ENCODE assay signal across 9 mouse cellular contexts in genomic region chr17:83219351-83220287, GRCm38 (mm10). TPM values are rescaled to one million over a fixed set of nuclear protein-coding genes. Genes with fewer than 3 reads are reported as not detected.
DNase-seq lines count a peak whose midpoint lies in the region; ATAC-seq and TF ChIP-seq lines count a peak whose summit lies in the region.
"Had no signal": no experiment of that assay in that cellular context is flagged by ENCODE, and none has a peak within 500 bp of the region (broad histone marks: within the 10 kb centered on the region; RNA-seq: fewer than 3 reads in every experiment).

No protein-coding gene starts in this region.

- H3K36me3 ChIP-seq in midbrain, embryonic 14.5 days (ENCODE audit: control insufficient read depth, insufficient read depth, low read length): 0 out of 2 replicates have a peak, but pooled peaks cover 3% of the 10 kb centered on the region
- H3K36me3 ChIP-seq in midbrain, embryonic 16.5 days (ENCODE audit: control insufficient read depth, insufficient read depth, low read length): no peaks in the 10 kb centered on the region
- H3K36me3 ChIP-seq in limb, embryonic 14.5 days (ENCODE audit: control insufficient read depth, insufficient read depth, low read length): peaks cover 27% of the 10 kb centered on the region
- peaks cover 12% of the 10 kb centered on the region for H3K36me3 ChIP-seq in stomach, embryonic 16.5 days (ENCODE audit: control insufficient read depth, insufficient read depth, low read length)

- no peak for TF ChIP-seq POLR2A in limb, embryonic 14.5 days (IDR thresholded peaks at IDR 0.05; ENCODE audit: borderline replicate concordance, extremely low read depth, insufficient read depth, insufficient read length)

- peaks cover 22% of the 10 kb centered on the region for H3K4me1 ChIP-seq in midbrain, embryonic 14.5 days (ENCODE audit: control insufficient read depth, insufficient read depth, low read length)
- H3K4me1 ChIP-seq in midbrain, embryonic 16.5 days (ENCODE audit: control insufficient read depth, insufficient read depth, low read length): peaks cover 20% of the 10 kb centered on the region
- peaks cover 31% of the 10 kb centered on the region for H3K4me1 ChIP-seq in limb, embryonic 14.5 days (ENCODE audit: control insufficient read depth, insufficient read depth, low read length)
- H3K4me1 ChIP-seq in stomach, embryonic 16.5 days (ENCODE audit: control insufficient read depth, insufficient read depth, low read length): peaks cover 50% of the 10 kb centered on the region

- H3K9me3 ChIP-seq in midbrain, embryonic 14.5 days (ENCODE audit: control insufficient read depth, low read length): no peaks in the 10 kb centered on the region
- H3K9me3 ChIP-seq in midbrain, embryonic 16.5 days (replicated peaks; ENCODE audit: control insufficient read depth, low read length, poor library complexity, severe bottlenecking): no peaks in the 10 kb centered on the region
- no peaks in the 10 kb centered on the region for H3K9me3 ChIP-seq in limb, embryonic 14.5 days (ENCODE audit: control insufficient read depth, low read length)
- H3K9me3 ChIP-seq in stomach, embryonic 16.5 days (replicated peaks; ENCODE audit: control insufficient read depth, low read length): no peaks in the 10 kb centered on the region

- ATAC-seq in midbrain, embryonic 14.5 days (ENCODE audit: low FRiP score, low TSS enrichment): no peak
- ATAC-seq in midbrain, embryonic 16.5 days: no peak
- no peak for ATAC-seq in limb, embryonic 14.5 days (ENCODE audit: low FRiP score, low read depth)
- ATAC-seq in stomach, embryonic 16.5 days (ENCODE audit: insufficient read depth, low FRiP score): no peak
- ATAC-seq: Patski had no signal

- WGBS in midbrain, embryonic 14.5 days: 65% methylated on average over 14 of the region's 14 CpGs
- 67% methylated on average over 14 of the region's 14 CpGs for WGBS in midbrain, embryonic 16.5 days
- WGBS in limb, embryonic 14.5 days: 57% methylated on average over 14 of the region's 14 CpGs
- 42% methylated on average over 14 of the region's 14 CpGs for WGBS in stomach, embryonic 16.5 days

- H3K4me3 ChIP-seq in midbrain, embryonic 14.5 days (replicated peaks; ENCODE audit: low read depth, low read length): no peak overlapping the region
- no peak overlapping the region for H3K4me3 ChIP-seq in midbrain, embryonic 16.5 days (ENCODE audit: low read depth, low read length)
- H3K4me3 ChIP-seq in limb, embryonic 14.5 days (replicated peaks; ENCODE audit: low read length): 0 out of 2 replicates have a peak overlapping the region, but pooled peaks have one; percentile 15
- peak overlapping the region; percentile 84 for H3K4me3 ChIP-seq in stomach, embryonic 16.5 days (replicated peaks; ENCODE audit: low read length)

- no peak overlapping the region for H3K27ac ChIP-seq in midbrain, embryonic 14.5 days (replicated peaks; ENCODE audit: low read depth, low read length)
- H3K27ac ChIP-seq in midbrain, embryonic 16.5 days (ENCODE audit: low read length): no peak overlapping the region
- H3K27ac ChIP-seq in limb, embryonic 14.5 days (replicated peaks; ENCODE audit: low read depth, low read length): no peak overlapping the region
- peak overlapping the region; percentile 80 for H3K27ac ChIP-seq in stomach, embryonic 16.5 days (ENCODE audit: low read length)

- no peak for DNase-seq in midbrain, embryonic 14.5 days
- DNase-seq in heart, postnatal 10 days: peak; percentile 61 to 65
- no peak for DNase-seq in limb, embryonic 14.5 days (ENCODE audit: low spot score)
- no peak for DNase-seq in cerebellum, adult 18-20 months
- no peak for DNase-seq in left cerebral cortex, adult 8-10 months (ENCODE audit: low spot score in 2 of 2)
- DNase-seq in left cerebral cortex, adult 9 months (ENCODE audit: low spot score in 2 of 2): no peak

- H3K27me3 ChIP-seq in midbrain, embryonic 14.5 days (ENCODE audit: control insufficient read depth, insufficient read depth, low read length): peaks cover 72% of the 10 kb centered on the region
- H3K27me3 ChIP-seq in midbrain, embryonic 16.5 days (ENCODE audit: control insufficient read depth, insufficient read depth, low read depth, low read length): peaks cover 46% of the 10 kb centered on the region
- H3K27me3 ChIP-seq in limb, embryonic 14.5 days (ENCODE audit: control insufficient read depth, insufficient read depth, low read length): peaks cover 70% of the 10 kb centered on the region
- H3K27me3 ChIP-seq in stomach, embryonic 16.5 days (ENCODE audit: control insufficient read depth, insufficient read depth, low read length): no peaks in the 10 kb centered on the region
- H3K27me3 ChIP-seq: Patski had no signal

- intact Hi-C loops in heart, postnatal 10 days (cut with DNase I): loop anchor here (5.0 kb wide), 1 partner anchor 107 kb away; no protein-coding TSS in a partner anchor

- peak overlapping the region; percentile 95 for H3K4me2 ChIP-seq in midbrain, embryonic 14.5 days (ENCODE audit: low read length)
- H3K4me2 ChIP-seq in midbrain, embryonic 16.5 days (ENCODE audit: low read length): no peak overlapping the region
- H3K4me2 ChIP-seq in limb, embryonic 14.5 days (replicated peaks; ENCODE audit: low read depth, low read length, severe bottlenecking): peak overlapping the region; percentile 92
- peak overlapping the region; percentile 89 for H3K4me2 ChIP-seq in stomach, embryonic 16.5 days (ENCODE audit: low read depth, low read length)

- H3K9ac ChIP-seq in midbrain, embryonic 14.5 days (replicated peaks; ENCODE audit: low read length): no peak overlapping the region
- no peak overlapping the region for H3K9ac ChIP-seq in midbrain, embryonic 16.5 days (ENCODE audit: low read depth, low read length)
- no peak overlapping the region; the same call in 1 of the 2 replicates for H3K9ac ChIP-seq in limb, embryonic 14.5 days (ENCODE audit: low read depth, low read length, severe bottlenecking)
- peak overlapping the region; percentile 98 for H3K9ac ChIP-seq in stomach, embryonic 16.5 days (ENCODE audit: low read length)

RNA-seq across cellular contexts. Expression of gene Pkdcc, which starts 4.5 kb away (rescaled TPM):
- polyA plus RNA-seq in midbrain, embryonic 14.5 days (2014; fragmentation: Nextera tagmentation; extraction: Ambion mirVana): 5.1 and 7.2 TPM in 2 replicates
- polyA plus RNA-seq in midbrain, embryonic 16.5 days (2015; fragmentation: Nextera tagmentation; extraction: Ambion mirVana): 3.9 and 4.3 TPM in 2 replicates
- 10 to 100 TPM; 46.5 to 50.4 TPM for total RNA-seq in heart, postnatal 10 days (2021)
- polyA plus RNA-seq in limb, embryonic 14.5 days (2012; rRNA removed): 145 and 226 TPM in 2 replicates
- polyA plus RNA-seq in limb, embryonic 14.5 days (2014; fragmentation: Nextera tagmentation; extraction: Ambion mirVana): 20.4 and 20.9 TPM in 2 replicates
- polyA plus RNA-seq in stomach, embryonic 16.5 days (2015; fragmentation: Nextera tagmentation; extraction: Ambion mirVana): 16.2 and 16.4 TPM in 2 replicates
- 10 to 100 TPM; 13.1 to 16.5 (median 14.4) TPM for total RNA-seq in left cerebral cortex, adult 8-10 months (2022)

Comparison
In these comparisons a context has a peak if more than half of its experiments do, and no peak if none do; other contexts are left out.
1. DNase-seq: peak in heart, postnatal 10 days (2 of 2); none in midbrain, embryonic 14.5 days (single experiment), limb, embryonic 14.5 days (single experiment), cerebellum, adult 18-20 months (0 of 2), left cerebral cortex, adult 8-10 months (0 of 2) and left cerebral cortex, adult 9 months (0 of 2).
2. H3K4me3 ChIP-seq: peak in limb, embryonic 14.5 days (single experiment) and stomach, embryonic 16.5 days (single experiment); none in midbrain, embryonic 14.5 days (single experiment) and midbrain, embryonic 16.5 days (single experiment).